Mouse (Mus musculus) stomach, postnatal 0 days (tissue): ENCODE measurements around the gene Fam81b. TPM values are rescaled to one million over a fixed set of nuclear protein-coding genes. Genes with fewer than 3 reads are reported as not detected.
"Not testable (repeated sequence)": the region's sequence is repeated elsewhere in the genome, so short reads cannot be mapped to it uniquely, and the experiment has no call there.

Experiments used
- ATAC-seq: fragments of 200-750 bp; cut with Nextera tagmentation; 2 replicates; pipeline ENCODE4 v1.8.0; 2017; ENCODE audit not compliant: low FRiP score, low TSS enrichment
- DNase-seq: peaks from one replicate; pipeline ENCODE4 v3.0.0-alpha.2; 2016; ENCODE audit warnings: low spot score
- H3K27ac ChIP-seq: fragments of 300-500 bp; sonication (generic); replicated peaks from 2 replicates; pipeline ENCODE4 v1.5.1; 2014; ENCODE audit warnings: mild to moderate bottlenecking, control low read depth
- H3K27me3 ChIP-seq: fragments of 300-500 bp; sonication (generic); 2 replicates; pipeline ENCODE4 v1.6.1; 2014; ENCODE audit warnings: low read length; ENCODE audit not compliant: control insufficient read depth, insufficient read depth
- H3K36me3 ChIP-seq: fragments of 300-500 bp; sonication (generic); 2 replicates; pipeline ENCODE4 v1.6.1; 2014; ENCODE audit warnings: low read length, mixed read lengths; ENCODE audit not compliant: control insufficient read depth, insufficient read depth
- H3K4me1 ChIP-seq: fragments of 300-500 bp; sonication (generic); replicated peaks from 2 replicates; pipeline ENCODE4 v1.6.1; 2014; ENCODE audit warnings: antibody characterized with exemption; ENCODE audit not compliant: control insufficient read depth, insufficient read depth
- H3K4me2 ChIP-seq: fragments of 300-500 bp; sonication (generic); replicated peaks from 2 replicates; pipeline ENCODE4 v1.6.1; 2014; ENCODE audit warnings: low read depth, mild to moderate bottlenecking, control low read depth, moderate library complexity
- H3K4me3 ChIP-seq: fragments of 300-500 bp; sonication (generic); 2 replicates; pipeline ENCODE4 v1.5.1; 2014; ENCODE audit warnings: low read depth, low read length, control low read depth
- H3K9ac ChIP-seq: fragments of 300-500 bp; sonication (generic); 2 replicates; pipeline ENCODE4 v1.6.1; 2014; ENCODE audit warnings: mild to moderate bottlenecking, low read length, control low read depth, mixed read lengths
- H3K9me3 ChIP-seq: fragments of 300-500 bp; sonication (generic); 2 replicates; pipeline ENCODE4 v1.6.1; 2016; ENCODE audit warnings: low read length; ENCODE audit not compliant: control insufficient read depth
- CTCF ChIP-seq: IDR thresholded peaks from 2 replicates; pipeline ENCODE4 v1.5.1; 2016; ENCODE audit warnings: antibody characterized with exemption, low read depth, mild to moderate bottlenecking, moderate library complexity
- EP300 ChIP-seq: optimal IDR thresholded peaks from 2 replicates; pipeline ENCODE3; 2016; ENCODE audit warnings: antibody characterized with exemption
- WGBS: fragments of 180-500 bp; shearing (Covaris S2); extraction: QIAGEN DNeasy Blood & Tissue Kit; methylation state at CpG from one replicate; pipeline ENCODE4 v1.1.7; 2014; 5-methylcytosine and 5-hydroxymethylcytosine counted together
- polyA plus RNA-seq: library from polyadenylated mRNA; unstranded; fragments of >200 nt; fragmentation: Nextera tagmentation; extraction: Ambion mirVana; gene quantifications from 2 replicates; pipeline ENCODE4 v1.2.1, GENCODE M21; 2015

Gene Fam81b
- polyA plus RNA-seq = not detected in 2 replicates

DNA sequence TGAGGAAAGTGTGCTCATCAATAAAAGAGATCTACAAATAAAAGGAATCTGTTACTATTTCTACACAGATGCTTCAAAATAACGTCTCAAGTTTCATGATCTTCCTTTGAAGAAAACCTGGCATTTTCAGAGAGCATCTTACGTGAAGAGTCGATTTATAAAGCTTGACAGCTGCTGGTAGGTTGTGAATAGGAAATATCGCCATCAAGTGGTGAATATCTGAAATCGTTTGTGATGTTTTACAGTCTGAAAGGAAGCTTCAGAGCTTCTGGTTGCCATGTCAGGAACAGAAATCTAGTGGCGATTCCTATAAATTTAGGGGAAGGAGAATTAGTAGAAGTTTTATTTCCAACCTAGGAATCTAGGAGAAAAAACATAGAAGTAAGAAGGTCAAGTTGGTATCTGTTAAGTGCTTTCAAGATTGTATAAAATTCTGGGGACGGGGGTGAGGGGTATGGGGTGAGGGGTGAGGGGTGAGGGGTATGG, at the start of gene Fam81b:
Gene Fam81b, minus strand, starts transcription at position 436 of the 486 bp plus-strand sequence.
- H3K9ac ChIP-seq = no peak within 1 kb of the TSS
- H3K4me2 ChIP-seq = no peak within 1 kb of the TSS
- TF ChIP-seq EP300 (no peak), CTCF (peak; percentile 66)
- ATAC-seq (no peak), DNase-seq (no peak)
- no peaks in the 10 kb centered on the region for H3K36me3 ChIP-seq
- H3K4me3 ChIP-seq = no peak within 1 kb of the TSS
- 34% methylated on average over 7 of the region's 7 CpGs for WGBS
- H3K4me1 ChIP-seq = no peaks in the 10 kb centered on the region
- no peaks in the 10 kb centered on the region for H3K27me3 ChIP-seq
- no peak within 1 kb of the TSS for H3K27ac ChIP-seq
- no peaks in the 10 kb centered on the region for H3K9me3 ChIP-seq

DNA sequence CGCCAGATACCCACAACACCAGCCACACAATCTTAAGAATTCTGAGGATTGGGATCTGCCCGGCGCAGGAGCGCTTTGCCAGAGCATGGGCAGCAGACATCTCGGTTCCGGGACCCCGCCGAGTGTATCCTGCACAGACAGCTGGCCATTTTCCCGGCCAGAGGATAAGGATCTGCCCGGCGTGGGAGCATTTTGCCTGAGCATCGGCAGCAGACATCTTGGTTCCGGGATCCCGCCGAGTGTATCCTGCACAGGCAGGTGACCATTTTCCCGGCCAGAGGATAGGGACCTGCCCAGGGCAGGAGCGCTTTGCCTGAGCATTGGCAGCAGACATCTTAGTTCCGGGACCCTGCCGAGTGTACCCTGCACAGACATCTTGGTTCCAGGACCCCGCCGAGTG, 41.1 kb upstream of the Fam81b start:
- H3K4me2 ChIP-seq, H3K36me3 ChIP-seq, H3K4me3 ChIP-seq, H3K4me1 ChIP-seq, ATAC-seq, H3K27ac ChIP-seq, DNase-seq, H3K27me3 ChIP-seq, H3K9me3 ChIP-seq, H3K9ac ChIP-seq: not testable (repeated sequence)
- 53% methylated on average over 17 of the region's 21 CpGs for WGBS

DNA sequence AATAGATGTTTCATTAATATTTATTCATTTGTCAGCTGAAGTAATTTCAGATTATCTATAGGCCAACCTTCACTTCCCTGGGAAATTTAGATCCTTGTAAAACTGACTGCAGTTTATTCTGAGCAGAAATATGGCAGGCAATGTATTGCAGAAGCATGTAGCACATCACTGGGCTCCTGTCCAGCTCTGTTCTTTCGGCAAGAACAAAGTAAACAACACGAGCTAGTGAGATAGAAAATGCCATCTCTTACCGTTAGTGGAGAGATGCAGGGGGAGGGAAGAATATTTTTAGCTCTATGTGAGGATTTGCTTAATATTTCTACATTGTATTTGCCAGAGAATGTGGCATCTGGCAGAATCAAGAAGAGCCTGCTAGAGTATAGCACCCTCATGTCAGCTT, 13.8 kb upstream of the Fam81b start:
- no peaks in the 10 kb centered on the region for H3K36me3 ChIP-seq
- no peak for TF ChIP-seq CTCF
- TF ChIP-seq EP300 = no peak
- no peaks in the 10 kb centered on the region for H3K4me1 ChIP-seq
- WGBS = 13% methylated on average over 3 of the region's 3 CpGs
- no peak overlapping the region for H3K4me2 ChIP-seq
- DNase-seq (no peak), ATAC-seq (no peak)
- no peaks in the 10 kb centered on the region for H3K27me3 ChIP-seq
- H3K27ac ChIP-seq = no peak overlapping the region
- H3K9ac ChIP-seq = no peak overlapping the region
- no peaks in the 10 kb centered on the region for H3K9me3 ChIP-seq
- H3K4me3 ChIP-seq = no peak overlapping the region

DNA sequence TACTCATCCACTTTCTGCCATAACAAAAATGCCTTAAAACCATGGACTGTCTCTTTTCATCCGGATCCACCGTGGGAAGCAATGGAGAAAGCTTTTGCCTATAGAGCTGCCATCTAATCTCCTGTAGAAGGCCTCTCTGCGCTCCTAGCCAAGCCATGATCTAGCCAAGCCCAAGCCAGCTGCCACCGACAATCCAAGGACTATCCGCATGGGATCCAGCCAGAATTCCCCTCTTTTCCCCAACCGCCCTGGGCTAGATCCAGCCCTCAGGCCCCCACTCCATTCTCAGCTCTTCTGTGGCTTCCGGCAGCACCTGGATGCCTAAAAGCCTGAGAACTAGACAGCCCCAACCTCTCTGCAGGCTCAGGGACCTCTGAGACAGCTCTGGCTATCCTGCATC, 6.7 kb upstream of the Fam81b start:
- H3K4me3 ChIP-seq = no peak overlapping the region
- no peaks in the 10 kb centered on the region for H3K27me3 ChIP-seq
- DNase-seq (no peak), ATAC-seq (no peak)
- no peaks in the 10 kb centered on the region for H3K9me3 ChIP-seq
- H3K4me2 ChIP-seq = no peak overlapping the region
- TF ChIP-seq CTCF (no peak), EP300 (no peak)
- no peak overlapping the region for H3K9ac ChIP-seq
- H3K4me1 ChIP-seq = no peaks in the 10 kb centered on the region
- WGBS = 80% methylated on average over 7 of the region's 7 CpGs
- no peak overlapping the region for H3K27ac ChIP-seq
- no peaks in the 10 kb centered on the region for H3K36me3 ChIP-seq

DNA sequence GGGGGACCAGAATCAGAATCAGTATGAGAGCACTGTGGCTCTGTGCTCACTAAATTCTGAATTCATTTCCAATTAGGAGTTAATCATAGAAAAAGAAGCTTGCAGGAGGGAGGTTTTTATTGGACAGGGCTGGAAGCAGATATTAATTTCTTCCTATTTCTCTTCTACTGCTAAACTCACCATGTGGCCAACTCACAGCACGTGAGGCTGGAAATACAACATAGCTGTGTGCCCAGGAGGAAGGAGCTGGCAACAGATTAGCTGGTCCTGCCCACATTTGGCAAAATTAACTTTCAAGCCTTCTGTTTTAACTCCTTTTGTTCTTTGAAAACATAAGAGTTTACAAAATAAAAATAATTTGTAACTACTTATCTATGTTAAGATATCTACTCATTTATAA, 3.9 kb upstream of the Fam81b start:
- Histone ChIP-seq H3K27me3 (no peaks in the 10 kb centered on the region), H3K27ac (no peak overlapping the region), H3K4me1 (no peaks in the 10 kb centered on the region), H3K9me3 (no peaks in the 10 kb centered on the region), H3K9ac (no peak overlapping the region), H3K4me2 (no peak overlapping the region), H3K4me3 (no peak overlapping the region), H3K36me3 (no peaks in the 10 kb centered on the region)
- TF ChIP-seq CTCF (no peak), EP300 (no peak)
- no peak for ATAC-seq
- WGBS = 41% methylated on average over 1 of the region's 1 CpGs
- DNase-seq = no peak

DNA sequence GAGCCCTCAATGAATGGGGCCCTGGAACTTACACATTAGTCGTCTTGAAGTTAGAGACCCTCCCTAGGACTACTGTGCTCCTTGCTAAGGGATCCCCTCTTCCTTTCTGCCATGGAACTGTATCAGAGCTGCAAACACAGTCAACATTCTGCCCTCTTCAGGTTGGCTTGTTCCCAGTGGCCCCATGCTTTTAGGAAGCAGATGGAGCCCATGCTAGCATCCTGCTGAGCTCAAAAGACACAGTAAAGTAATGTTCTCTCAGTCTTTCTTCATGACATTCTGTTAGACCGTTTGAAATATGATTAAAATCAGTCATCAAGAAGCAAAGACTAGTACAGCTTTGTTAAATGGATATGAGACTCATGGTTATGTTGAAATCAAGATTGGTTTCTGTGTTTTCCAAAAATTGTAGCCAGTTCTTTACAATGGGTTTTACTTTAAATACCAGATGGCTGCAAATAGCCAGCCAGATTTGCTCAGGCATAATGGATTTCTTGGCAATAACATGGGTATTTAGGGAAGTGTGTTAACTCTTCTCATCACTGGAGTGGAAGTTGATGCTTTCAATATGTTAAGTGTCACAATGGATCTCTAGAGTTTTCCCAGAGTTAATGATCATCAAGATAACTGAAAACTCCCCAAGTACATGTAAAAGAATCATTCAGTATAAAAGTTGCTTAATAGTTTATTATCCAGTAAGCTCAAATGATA, 938 bp upstream of the Fam81b start:
- peak; percentile 51; the same call in 1 of the 2 replicates for ATAC-seq
- H3K9ac ChIP-seq = no peak overlapping the region
- H3K36me3 ChIP-seq = no peaks in the 10 kb centered on the region
- no peak for DNase-seq
- H3K27ac ChIP-seq = no peak overlapping the region
- TF ChIP-seq EP300 = no peak
- peak; percentile 23; the same call in 1 of the 2 replicates for TF ChIP-seq CTCF
- H3K4me3 ChIP-seq = no peak overlapping the region
- no peaks in the 10 kb centered on the region for H3K27me3 ChIP-seq
- no peak overlapping the region for H3K4me2 ChIP-seq
- no peaks in the 10 kb centered on the region for H3K4me1 ChIP-seq
- H3K9me3 ChIP-seq = no peaks in the 10 kb centered on the region
- 30% methylated on average over 2 of the region's 2 CpGs for WGBS
